Mouse (Mus musculus): Measurements from ENCODE around the gene Smpd1. TPM values are rescaled to one million over a fixed set of nuclear protein-coding genes. Genes with fewer than 3 reads are reported as not detected.
A peak's percentile ranks its signal among the peaks of the same experiment; 100 is the strongest.

Smpd1 gene
- total and polyA plus RNA-seq, 2 experiments from 2014 or later = 103 to 177 TPM

DNA sequence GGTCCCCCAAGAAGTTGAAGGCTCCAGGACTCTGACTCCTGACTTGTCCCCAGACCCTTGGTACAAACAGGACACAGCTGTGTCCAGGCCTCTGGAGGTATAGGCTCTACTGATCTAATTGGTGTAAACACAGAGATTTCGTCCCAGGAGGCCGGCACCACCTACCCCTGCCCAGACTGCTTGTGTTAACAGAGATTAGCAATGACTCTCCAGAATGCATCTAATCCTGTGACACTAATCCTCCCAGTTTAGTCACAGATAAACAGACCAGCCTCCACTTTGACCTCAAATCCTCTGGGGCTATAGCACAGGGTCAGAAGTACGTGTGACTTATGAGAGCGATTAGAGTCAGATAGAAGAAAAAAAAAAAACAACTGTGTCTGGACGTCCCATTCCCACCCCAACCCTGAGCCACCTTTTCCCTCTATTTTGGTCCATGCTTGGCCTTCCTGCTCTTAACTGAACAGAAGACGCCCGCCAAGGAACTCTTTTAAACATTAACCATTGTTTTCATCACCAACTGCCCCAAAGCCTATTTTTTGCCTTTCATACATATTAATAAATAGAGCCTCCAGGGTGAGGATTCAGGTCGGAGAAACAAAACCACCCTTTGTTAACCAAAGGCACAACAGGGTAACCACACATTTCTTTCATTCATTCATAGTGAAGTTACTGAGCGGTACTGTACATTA, 37.3 kb upstream of the Smpd1 start:
- DNase-seq (ENCODE audit: low spot score) (no peak), ATAC-seq (no peak)
- Histone ChIP-seq H3K27me3 (ENCODE audit: insufficient read depth, low read length) (no peaks in the 10 kb centered on the region), H3K4me1 (ENCODE audit: insufficient read depth, low read length) (no peaks in the 10 kb centered on the region), H3K4me2 (ENCODE audit: low read depth, low read length) (no peak overlapping the region), H3K27ac (no peak overlapping the region), H3K4me3 (ENCODE audit: low read length) (no peak overlapping the region), H3K9me3 (ENCODE audit: low read length) (no peaks in the 10 kb centered on the region), H3K36me3 (ENCODE audit: insufficient read depth, low read length) (no peaks in the 10 kb centered on the region), H3K9ac (replicated peaks; ENCODE audit: low read length) (no peak overlapping the region)
- WGBS = 48% methylated on average over 9 of the region's 9 CpGs
- TF ChIP-seq CTCF (IDR thresholded peaks at IDR 0.05; ENCODE audit: low read depth) = no peak

DNA sequence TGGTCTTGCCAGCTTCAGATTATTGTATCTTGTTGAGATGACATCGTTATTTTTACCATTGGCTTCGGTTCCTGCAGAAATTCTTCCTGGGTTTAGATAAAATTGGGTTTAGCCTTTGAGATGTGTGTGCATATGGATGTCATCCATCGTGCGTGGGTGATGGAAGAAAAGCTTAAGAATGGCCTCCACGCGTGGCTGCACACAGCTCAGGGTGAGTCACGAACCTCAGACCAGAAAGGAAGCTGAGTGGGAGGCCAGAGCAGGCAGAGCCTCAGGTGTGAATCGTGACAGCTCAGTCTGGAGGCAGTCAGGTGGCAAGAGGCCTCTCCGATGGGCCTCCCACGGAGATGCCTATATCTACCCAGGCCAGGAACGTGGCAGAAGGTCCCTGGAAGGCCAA, 34.8 kb upstream of the Smpd1 start:
- DNase-seq (ENCODE audit: low spot score) = no peak
- Histone ChIP-seq H3K9me3 (ENCODE audit: low read length) (no peaks in the 10 kb centered on the region), H3K36me3 (ENCODE audit: insufficient read depth, low read length) (no peaks in the 10 kb centered on the region), H3K4me1 (ENCODE audit: insufficient read depth, low read length) (no peaks in the 10 kb centered on the region), H3K9ac (replicated peaks; ENCODE audit: low read length) (no peak overlapping the region), H3K27me3 (ENCODE audit: insufficient read depth, low read length) (no peaks in the 10 kb centered on the region), H3K4me3 (ENCODE audit: low read length) (no peak overlapping the region), H3K27ac (no peak overlapping the region), H3K4me2 (ENCODE audit: low read depth, low read length) (no peak overlapping the region)
- no peak for TF ChIP-seq CTCF (IDR thresholded peaks at IDR 0.05; ENCODE audit: low read depth)
- WGBS = 65% methylated on average over 11 of the region's 11 CpGs
- no peak for ATAC-seq

DNA sequence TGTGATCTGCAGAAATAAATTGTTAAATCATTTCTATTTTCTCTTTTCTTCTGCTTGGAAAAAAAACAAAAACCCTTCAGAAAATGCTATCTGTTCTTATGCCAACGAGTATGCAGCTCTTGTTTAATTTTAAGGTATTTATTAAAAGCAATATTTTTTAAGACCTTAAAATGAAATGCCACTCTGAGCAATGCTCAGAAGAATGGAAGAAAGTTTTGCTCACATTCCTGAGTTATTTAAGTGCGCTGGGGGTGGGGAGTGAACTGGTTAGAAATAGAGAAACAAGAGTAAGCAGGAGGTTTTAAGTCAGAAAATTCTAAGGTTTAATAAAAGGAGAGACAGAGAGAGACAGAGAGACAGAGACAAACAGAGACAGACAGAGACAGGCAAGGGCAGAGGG, 34.4 kb upstream of the Smpd1 start:
- DNase-seq (ENCODE audit: low spot score) = no peak

DNA sequence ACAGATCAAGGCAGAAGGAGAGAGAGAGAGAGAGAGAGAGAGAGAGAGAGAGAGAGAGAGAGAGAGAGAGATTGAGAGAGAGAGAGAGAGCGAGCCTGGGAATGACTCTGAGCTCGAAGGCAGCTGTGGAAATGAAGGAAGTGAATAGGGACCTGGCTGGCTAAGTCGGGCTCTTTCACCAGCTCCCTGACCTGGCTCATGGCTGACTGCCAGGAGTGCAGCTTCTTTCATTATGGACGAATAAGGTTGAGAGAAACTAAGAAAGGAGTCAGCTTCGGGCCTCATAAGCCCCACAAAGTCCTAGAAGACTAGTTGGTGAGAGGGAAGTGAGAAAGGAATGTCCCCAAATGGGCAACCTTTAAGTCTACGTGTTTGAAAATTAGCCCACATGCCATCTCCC, 34.0 kb upstream of the Smpd1 start:
- no peak overlapping the region for H3K9ac ChIP-seq (replicated peaks; ENCODE audit: low read length)
- no peak for TF ChIP-seq CTCF (IDR thresholded peaks at IDR 0.05; ENCODE audit: low read depth)
- H3K27ac ChIP-seq = no peak overlapping the region
- H3K4me1 ChIP-seq (ENCODE audit: insufficient read depth, low read length) = no peaks in the 10 kb centered on the region
- WGBS = 29% methylated on average over 6 of the region's 6 CpGs
- no peak for ATAC-seq
- H3K36me3 ChIP-seq (ENCODE audit: insufficient read depth, low read length) = no peaks in the 10 kb centered on the region
- no peaks in the 10 kb centered on the region for H3K9me3 ChIP-seq (ENCODE audit: low read length)
- H3K27me3 ChIP-seq (ENCODE audit: insufficient read depth, low read length) = no peaks in the 10 kb centered on the region
- peak; percentile 23 for DNase-seq (ENCODE audit: low spot score)
- H3K4me3 ChIP-seq (ENCODE audit: low read length) = no peak overlapping the region
- H3K4me2 ChIP-seq (ENCODE audit: low read depth, low read length) = no peak overlapping the region

More for the DNA sequence above, 34.4 kb upstream of the Smpd1 start:
- WGBS = 81% methylated on average over 2 of the region's 2 CpGs
- no peak for TF ChIP-seq CTCF (IDR thresholded peaks at IDR 0.05; ENCODE audit: low read depth)
- no peak overlapping the region for H3K27ac ChIP-seq
- no peak overlapping the region for H3K4me2 ChIP-seq (ENCODE audit: low read depth, low read length)
- no peak for ATAC-seq
- H3K4me1 ChIP-seq (ENCODE audit: insufficient read depth, low read length) = no peaks in the 10 kb centered on the region
- H3K27me3 ChIP-seq (ENCODE audit: insufficient read depth, low read length) = no peaks in the 10 kb centered on the region
- no peaks in the 10 kb centered on the region for H3K36me3 ChIP-seq (ENCODE audit: insufficient read depth, low read length)
- H3K9me3 ChIP-seq (ENCODE audit: low read length) = no peaks in the 10 kb centered on the region
- H3K4me3 ChIP-seq (ENCODE audit: low read length) = no peak overlapping the region
- no peak overlapping the region for H3K9ac ChIP-seq (replicated peaks; ENCODE audit: low read length)

DNA sequence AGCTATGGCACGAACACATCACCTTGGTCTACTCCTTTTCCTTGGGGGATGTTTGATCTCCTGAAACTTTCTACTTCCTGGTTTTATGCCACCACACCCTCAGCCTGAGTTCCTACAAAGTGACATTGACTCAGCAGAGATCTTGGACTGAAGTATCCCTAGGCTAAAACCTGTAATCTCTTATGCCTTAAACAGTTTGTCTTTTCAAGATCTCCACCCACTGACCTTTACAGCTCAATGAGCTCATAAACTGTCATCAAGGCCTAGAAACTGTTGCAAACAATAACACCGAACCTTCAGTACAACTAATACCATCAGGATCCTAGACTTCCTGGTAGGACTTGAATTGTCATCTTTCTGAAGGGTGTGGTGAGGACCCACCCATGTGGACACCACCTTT, 29.9 kb upstream of the Smpd1 start:
- no peak for TF ChIP-seq CTCF (IDR thresholded peaks at IDR 0.05; ENCODE audit: low read depth)
- Histone ChIP-seq H3K4me3 (ENCODE audit: low read length) (no peak overlapping the region), H3K4me2 (ENCODE audit: low read depth, low read length) (no peak overlapping the region), H3K27me3 (ENCODE audit: insufficient read depth, low read length) (no peaks in the 10 kb centered on the region), H3K4me1 (ENCODE audit: insufficient read depth, low read length) (no peaks in the 10 kb centered on the region), H3K9ac (replicated peaks; ENCODE audit: low read length) (no peak overlapping the region), H3K36me3 (ENCODE audit: insufficient read depth, low read length) (no peaks in the 10 kb centered on the region), H3K27ac (no peak overlapping the region), H3K9me3 (ENCODE audit: low read length) (no peaks in the 10 kb centered on the region)
- WGBS = 83% methylated on average over 2 of the region's 2 CpGs
- DNase-seq (ENCODE audit: low spot score) = no peak
- ATAC-seq = no peak

DNA sequence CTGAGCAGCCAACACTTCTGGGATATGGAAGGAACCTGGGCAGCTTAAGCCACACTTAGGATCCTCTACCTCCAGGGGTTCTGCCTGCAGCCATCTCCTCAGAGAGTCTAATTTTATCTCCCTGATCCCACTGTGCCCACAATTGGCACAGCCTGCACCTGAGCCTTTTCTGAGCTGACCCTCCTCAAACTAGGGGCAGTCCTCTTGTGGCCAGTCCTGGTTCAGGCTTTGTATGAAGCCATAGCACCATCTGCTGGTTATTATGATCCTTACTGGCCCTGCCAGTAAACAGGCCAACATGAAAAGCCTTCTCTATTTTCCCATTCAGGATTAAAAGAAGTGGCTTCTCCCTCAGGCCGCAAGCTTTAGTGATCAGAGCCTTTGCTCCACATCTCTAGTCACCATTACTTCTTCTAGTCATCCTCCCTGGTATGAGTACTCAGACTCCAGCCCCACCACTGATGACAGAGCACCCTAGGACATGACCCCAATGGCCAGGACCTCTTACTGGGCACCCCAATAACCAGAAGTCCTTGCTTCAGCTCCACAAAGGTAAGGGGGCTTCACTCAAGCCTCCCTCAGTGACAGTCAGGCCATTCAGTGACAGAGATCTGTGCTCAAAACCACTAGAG, 26.7 kb upstream of the Smpd1 start:
- ATAC-seq = peak; percentile 88
- no peak overlapping the region for H3K4me3 ChIP-seq (ENCODE audit: low read length)
- no peaks in the 10 kb centered on the region for H3K4me1 ChIP-seq (ENCODE audit: insufficient read depth, low read length)
- H3K36me3 ChIP-seq (ENCODE audit: insufficient read depth, low read length) = no peaks in the 10 kb centered on the region
- no peaks in the 10 kb centered on the region for H3K9me3 ChIP-seq (ENCODE audit: low read length)
- TF ChIP-seq CTCF (IDR thresholded peaks at IDR 0.05; ENCODE audit: low read depth) = peak; percentile 88
- H3K9ac ChIP-seq (replicated peaks; ENCODE audit: low read length) = no peak overlapping the region
- no peak overlapping the region for H3K4me2 ChIP-seq (ENCODE audit: low read depth, low read length)
- WGBS = 57% methylated on average over 1 of the region's 1 CpGs
- DNase-seq (ENCODE audit: low spot score) = peak; percentile 76
- H3K27me3 ChIP-seq (ENCODE audit: insufficient read depth, low read length) = no peaks in the 10 kb centered on the region
- H3K27ac ChIP-seq = no peak overlapping the region

DNA sequence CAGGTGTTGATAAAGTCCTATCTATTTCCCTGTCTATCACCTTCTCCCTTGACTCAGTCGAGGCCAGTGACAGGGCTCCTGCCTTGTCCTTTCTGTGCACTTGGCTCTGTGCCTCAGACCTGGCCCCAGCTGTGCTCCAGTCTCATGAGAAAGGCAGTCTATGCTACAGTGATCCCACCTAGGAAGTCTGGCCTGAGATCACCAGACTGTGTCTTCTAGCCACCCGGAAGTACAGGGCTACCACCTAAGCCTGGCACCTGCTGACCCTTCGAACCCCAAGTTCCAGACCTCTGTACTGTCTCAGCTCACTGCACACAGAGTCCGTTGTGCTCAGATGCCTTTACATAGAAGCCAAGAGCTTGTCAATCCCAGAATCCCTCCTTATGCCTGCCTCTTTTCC, 26.1 kb upstream of the Smpd1 start:
- DNase-seq (ENCODE audit: low spot score) (no peak), ATAC-seq (peak; percentile 10; the same call in 1 of the 2 replicates)
- no peaks in the 10 kb centered on the region for H3K36me3 ChIP-seq (ENCODE audit: insufficient read depth, low read length)
- H3K4me3 ChIP-seq (ENCODE audit: low read length) = no peak overlapping the region
- no peaks in the 10 kb centered on the region for H3K9me3 ChIP-seq (ENCODE audit: low read length)
- no peak for TF ChIP-seq CTCF (IDR thresholded peaks at IDR 0.05; ENCODE audit: low read depth)
- H3K4me1 ChIP-seq (ENCODE audit: insufficient read depth, low read length) = no peaks in the 10 kb centered on the region
- H3K9ac ChIP-seq (replicated peaks; ENCODE audit: low read length) = no peak overlapping the region
- H3K4me2 ChIP-seq (ENCODE audit: low read depth, low read length) = no peak overlapping the region
- H3K27me3 ChIP-seq (ENCODE audit: insufficient read depth, low read length) = no peaks in the 10 kb centered on the region
- 78% methylated on average over 4 of the region's 4 CpGs for WGBS
- no peak overlapping the region for H3K27ac ChIP-seq
